Mouse (Mus musculus): Measurements from ENCODE around the gene Lexm.

The Lexm gene

GRCm38 (mm10) chr4:106624271-106624670, 7.2 kb upstream of the Lexm start:
- DNase-seq (ENCODE audit: low spot score), result no peak

- no peak for DNase-seq (ENCODE audit: low spot score)
Observed at GRCm38 (mm10) chr4:106622712-106623111, 5.7 kb upstream of the Lexm start.

GRCm38 (mm10) chr4:106622030-106622493, 5.0 kb upstream of the Lexm start, which contains the start of gene Ttc22:
Ttc22 (plus strand) TSS chr4:106622432.
- DNase-seq (ENCODE audit: low spot score), result no peak

GRCm38 (mm10) chr4:106621428-106621827, 4.4 kb upstream of the Lexm start:
- DNase-seq (ENCODE audit: low spot score), result no peak

- DNase-seq (ENCODE audit: low spot score), result no peak
Observed at GRCm38 (mm10) chr4:106618898-106619297, 1.9 kb upstream of the Lexm start.

- DNase-seq (ENCODE audit: low spot score), result no peak
Observed at GRCm38 (mm10) chr4:106615637-106616036, 1.4 kb downstream of the Lexm start.

GRCm38 (mm10) chr4:106614881-106615280, 2.2 kb downstream of the Lexm start:
- no peak for DNase-seq (ENCODE audit: low spot score)

- peak; percentile 44 for DNase-seq (ENCODE audit: low spot score)
Observed at GRCm38 (mm10) chr4:106614180-106614797, 2.8 kb downstream of the Lexm start.

GRCm38 (mm10) chr4:106613560-106613959, 3.5 kb downstream of the Lexm start:
- no peak for DNase-seq (ENCODE audit: low spot score)

- DNase-seq (ENCODE audit: low spot score), result no peak
Observed at GRCm38 (mm10) chr4:106613105-106613504, 3.9 kb downstream of the Lexm start.

GRCm38 (mm10) chr4:106607905-106608304, 9.1 kb downstream of the Lexm start:
- no peak for DNase-seq (ENCODE audit: low spot score)

- DNase-seq (ENCODE audit: low spot score), result no peak
Observed at GRCm38 (mm10) chr4:106606639-106607554, 10.1 kb downstream of the Lexm start.

- DNase-seq (ENCODE audit: low spot score), result no peak
Observed at GRCm38 (mm10) chr4:106600770-106601169, 16.3 kb downstream of the Lexm start.

- no peak for DNase-seq (ENCODE audit: low spot score)
Observed at GRCm38 (mm10) chr4:106599415-106599814, 17.6 kb downstream of the Lexm start.

- no peak for DNase-seq (ENCODE audit: low spot score)
Observed at GRCm38 (mm10) chr4:106597741-106598140, 19.3 kb downstream of the Lexm start.

- DNase-seq (ENCODE audit: low spot score), result no peak
Observed at GRCm38 (mm10) chr4:106597055-106597454, 20.0 kb downstream of the Lexm start.

- DNase-seq (ENCODE audit: low spot score), result no peak
Observed at GRCm38 (mm10) chr4:106596200-106596599, 20.8 kb downstream of the Lexm start.

GRCm38 (mm10) chr4:106593636-106594035, 23.4 kb downstream of the Lexm start:
- no peak for DNase-seq (ENCODE audit: low spot score)

GRCm38 (mm10) chr4:106590871-106591270, 26.2 kb downstream of the Lexm start:
- DNase-seq (ENCODE audit: low spot score), result no peak

- DNase-seq (ENCODE audit: low spot score), result no peak
Observed at GRCm38 (mm10) chr4:106590142-106590541, 26.9 kb downstream of the Lexm start.

- DNase-seq (ENCODE audit: low spot score), result no peak
Observed at GRCm38 (mm10) chr4:106587075-106587474, 30.0 kb downstream of the Lexm start.

- no peak for DNase-seq (ENCODE audit: low spot score)
Observed at GRCm38 (mm10) chr4:106584665-106585064, 32.4 kb downstream of the Lexm start.

Data from adipocyte (in vitro differentiated cells).